Mouse (Mus musculus) MEL (cell line): Measurements from ENCODE around the gene Sult2b1.

ENCODE experiments used
- BHLHE40 ChIP-seq: IDR thresholded peaks from 2 replicates; pipeline ENCODE4 v1.6.1; 2012; ENCODE audit warnings: low read depth, mild to moderate bottlenecking, inconsistent platforms, low read length, improper control_type of control experiment, borderline replicate concordance
- CTCF ChIP-seq, 3 experiments: IDR thresholded peaks in 2 of 3; conservative IDR thresholded peaks in 1 of 3; 2 replicates each; pipeline ENCODE4 v1.5.1; 2011 to 2012; ENCODE audit warnings: low read length in 3 of 3, low read depth in 2 of 3, mild to moderate bottlenecking in 2 of 3, improper control_type of control experiment in 1 of 3, inconsistent platforms in 1 of 3, mixed read lengths in 1 of 3, moderate library complexity in 1 of 3; ENCODE audit not compliant: control insufficient read depth in 1 of 3, insufficient read depth in 1 of 3, poor library complexity in 1 of 3, severe bottlenecking in 1 of 3
- EP300 ChIP-seq, 2 experiments: IDR thresholded peaks; 2 replicates each; pipeline ENCODE4 v1.6.1; 2011; ENCODE audit warnings: improper control_type of control experiment in 2 of 2, low read length in 2 of 2, low read depth in 1 of 2, mild to moderate bottlenecking in 1 of 2
- ETS1 ChIP-seq: IDR thresholded peaks from 2 replicates; pipeline ENCODE4 v1.6.1; 2012; ENCODE audit warnings: low read depth, mild to moderate bottlenecking, inconsistent platforms, low read length, improper control_type of control experiment, moderate library complexity
- GABPA ChIP-seq: IDR thresholded peaks from 2 replicates; pipeline ENCODE4 v1.6.1; 2012; ENCODE audit warnings: low read depth, mild to moderate bottlenecking, inconsistent platforms, low read length, improper control_type of control experiment, moderate library complexity
- JUND ChIP-seq: IDR thresholded peaks from 2 replicates; pipeline ENCODE4 v1.6.1; 2011; ENCODE audit warnings: low read depth, mild to moderate bottlenecking, improper control_type of control experiment, low read length
- KAT2A ChIP-seq: conservative IDR thresholded peaks from 2 replicates; pipeline ENCODE4 v1.6.1; 2012; ENCODE audit warnings: low read depth, low read length, improper control_type of control experiment, inconsistent platforms
- MAFK ChIP-seq: IDR thresholded peaks from 2 replicates; pipeline ENCODE4 v1.6.1; 2011; ENCODE audit warnings: low read depth, mild to moderate bottlenecking, low read length, improper control_type of control experiment, borderline replicate concordance
- MAX ChIP-seq: IDR thresholded peaks from 2 replicates; pipeline ENCODE4 v1.6.1; 2011; ENCODE audit warnings: low read length, improper control_type of control experiment
- MAZ ChIP-seq: IDR thresholded peaks from 2 replicates; pipeline ENCODE4 v1.6.1; 2012; ENCODE audit warnings: low read depth, mild to moderate bottlenecking, inconsistent platforms, low read length, improper control_type of control experiment
- MXI1 ChIP-seq: IDR thresholded peaks from 2 replicates; pipeline ENCODE4 v1.6.1; 2011; ENCODE audit warnings: mild to moderate bottlenecking, low read depth, low read length, improper control_type of control experiment
- MYC ChIP-seq: IDR thresholded peaks from 2 replicates; pipeline ENCODE4 v1.6.1; 2011; ENCODE audit warnings: low read depth, mild to moderate bottlenecking, low read length, improper control_type of control experiment, moderate library complexity
- RAD21 ChIP-seq: IDR thresholded peaks from 2 replicates; pipeline ENCODE4 v1.6.1; 2011; ENCODE audit warnings: mild to moderate bottlenecking, low read depth, low read length, improper control_type of control experiment
- ZMIZ1 ChIP-seq: IDR thresholded peaks from 2 replicates; pipeline ENCODE4 v1.6.1; 2012; ENCODE audit warnings: low read depth, mild to moderate bottlenecking, inconsistent platforms, low read length, improper control_type of control experiment, moderate library complexity

- TF ChIP-seq BHLHE40 (no peak), MYC (no peak), GABPA (no peak), MAFK (no peak), ETS1 (no peak), JUND (no peak), MAX (no peak), CTCF (IDR thresholded peaks at IDR 0.05 in 2 of 3, conservative IDR thresholded peaks at IDR 0.05 in 1 of 3; ENCODE audit: control insufficient read depth in 1 of 3, insufficient read depth in 1 of 3, low read depth in 2 of 3, low read length in 3 of 3, poor library complexity in 1 of 3, severe bottlenecking in 1 of 3) (no peak), EP300 (IDR thresholded peaks at IDR 0.05; ENCODE audit: low read depth in 1 of 2, low read length in 2 of 2) (no peak), MAZ (no peak), ZMIZ1 (no peak), MXI1 (no peak), KAT2A (no peak), RAD21 (no peak)
These were observed 58.0 kb downstream of the Sult2b1 start for GRCm38 (mm10) chr7:45726419-45726818.
